Mouse (Mus musculus) heart, postnatal 36 days (tissue): ENCODE results near the gene Frat2. TPM values are rescaled to one million over a fixed set of nuclear protein-coding genes. Genes with fewer than 3 reads are reported as not detected.
"Not testable (repeated sequence)": the region's sequence is repeated elsewhere in the genome, so short reads cannot be mapped to it uniquely, and the experiment has no call there.

Source experiments
- DNase-seq, 2 experiments: peaks; one replicate each; pipeline ENCODE4 v3.0.0; 2021 to 2022
- intact Hi-C: fragments of 180-260 bp; cut with DNase I; formaldehyde crosslinking; loops from one replicate; pipeline ENCODE4 v1.15.1; 2025
- total RNA-seq, 2 experiments: library from RNA; stranded (reverse); gene quantifications; 2 replicates each; pipeline ENCODE4 v1.2.3; 2021

Gene Frat2
- 1 to 10 TPM; 5.0 to 7.7 TPM for total RNA-seq

GRCm38 (mm10) chr19:41847992-41848851, at the start of gene Frat2:
Gene Frat2 (minus strand): TSS chr19:41848132.
- peak; percentile 87 to 94 for DNase-seq
- intact Hi-C loops, result loop anchor here (2.0 to 5.0 kb wide), 2 partner anchors 47 to 64 kb away; partner anchors contain the start of gene Pgam1

- DNase-seq, result no peak
- intact Hi-C loops, result loop anchor here (2.0 kb wide), 2 partner anchors 14 to 130 kb away; partner anchors contain the start of gene Pgam1
Measured at GRCm38 (mm10) chr19:41896319-41896711, 48.4 kb upstream of the Frat2 start.

GRCm38 (mm10) chr19:41895460-41896318, 47.8 kb upstream of the Frat2 start, which contains the start of gene Rrp12:
Gene Rrp12 (minus strand): TSS chr19:41896173.
- peak; percentile 71 to 75 for DNase-seq
- intact Hi-C loops, result loop anchor here (1.0 to 2.0 kb wide), 3 partner anchors 15 to 131 kb away; partner anchors contain the start of genes Exosc1, Pgam1 and Zdhhc16

GRCm38 (mm10) chr19:41894959-41895358, 47.0 kb upstream of the Frat2 start:
- no peak for DNase-seq
- intact Hi-C loops, result loop anchor here (1.0 kb wide), 1 partner anchor 38 kb away; the partner anchor contains the start of genes Exosc1 and Zdhhc16

GRCm38 (mm10) chr19:41888191-41888590, 40.3 kb upstream of the Frat2 start:
- DNase-seq, result no peak
- intact Hi-C loops, result no loop called here

GRCm38 (mm10) chr19:41883882-41884281, 36.0 kb upstream of the Frat2 start:
- DNase-seq, result no peak
- intact Hi-C loops, result no loop called here

- intact Hi-C loops, result no loop called here
- no peak for DNase-seq
Measured at GRCm38 (mm10) chr19:41881842-41882241, 33.9 kb upstream of the Frat2 start.

GRCm38 (mm10) chr19:41874356-41874755, 26.4 kb upstream of the Frat2 start:
- intact Hi-C loops, result no loop called here

GRCm38 (mm10) chr19:41872285-41872684, 24.4 kb upstream of the Frat2 start:
- no peak for DNase-seq
- intact Hi-C loops, result no loop called here

More at GRCm38 (mm10) chr19:41874356-41874755, 26.4 kb upstream of the Frat2 start:
- no peak for DNase-seq

GRCm38 (mm10) chr19:41869946-41870345, 22.0 kb upstream of the Frat2 start:
- intact Hi-C loops, result loop anchor here (10.0 kb wide), 1 partner anchor 215 kb away; no protein-coding TSS in a partner anchor
- not testable (repeated sequence) for DNase-seq

GRCm38 (mm10) chr19:41869296-41869695, 21.4 kb upstream of the Frat2 start:
- no peak for DNase-seq
- intact Hi-C loops, result loop anchor here (10.0 kb wide), 1 partner anchor 214 kb away; no protein-coding TSS in a partner anchor

- no peak for DNase-seq
- intact Hi-C loops, result loop anchor here (10.0 kb wide), 1 partner anchor 212 kb away; no protein-coding TSS in a partner anchor
Measured at GRCm38 (mm10) chr19:41866707-41867106, 18.8 kb upstream of the Frat2 start.

- DNase-seq, result no peak
- intact Hi-C loops, result no loop called here
Measured at GRCm38 (mm10) chr19:41857816-41858310, 9.9 kb upstream of the Frat2 start.

- DNase-seq, result no peak
- intact Hi-C loops, result no loop called here
Measured at GRCm38 (mm10) chr19:41857086-41857762, 9.3 kb upstream of the Frat2 start.

GRCm38 (mm10) chr19:41852423-41852822, 4.5 kb upstream of the Frat2 start:
- DNase-seq, result no peak
- intact Hi-C loops, result no loop called here

- DNase-seq, result no peak
- intact Hi-C loops, result no loop called here
Measured at GRCm38 (mm10) chr19:41850719-41851543, 3.0 kb upstream of the Frat2 start.

- no peak for DNase-seq
- intact Hi-C loops, result no loop called here
Measured at GRCm38 (mm10) chr19:41850021-41850718, 2.2 kb upstream of the Frat2 start.

GRCm38 (mm10) chr19:41847614-41847991, 329 bp downstream of the Frat2 start:
- intact Hi-C loops, result loop anchor here (5.0 kb wide), 1 partner anchor 65 kb away; the partner anchor contains the start of gene Pgam1
- DNase-seq, result not testable (repeated sequence)
